Mouse (Mus musculus): ENCODE results near the gene Vtn. TPM values are rescaled to one million over a fixed set of nuclear protein-coding genes. Genes with fewer than 3 reads are reported as not detected.

Gene Vtn
- total RNA-seq, 1 experiment from 2014 or later, result not detected

DNA sequence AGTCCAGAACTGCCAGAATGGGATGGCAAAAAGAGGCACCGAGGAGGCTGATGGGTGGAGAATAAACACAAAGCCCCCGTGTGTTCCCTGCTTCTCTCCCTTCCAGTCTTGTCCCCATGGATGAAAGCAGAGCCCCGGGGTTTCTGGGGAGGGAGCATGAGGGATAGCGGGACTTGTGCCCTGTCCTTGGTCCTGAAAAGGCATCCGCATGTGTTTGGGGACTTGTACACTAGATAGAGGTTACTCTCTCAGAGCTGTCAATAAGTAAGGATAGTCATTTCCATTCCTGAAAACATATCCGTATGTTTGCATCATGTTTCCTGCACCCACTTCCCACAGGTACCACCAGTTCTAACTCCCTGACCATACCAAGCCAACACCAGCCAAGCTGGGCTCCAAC is 3.0 kb upstream of the Vtn start:
- ATAC-seq (ENCODE audit: extremely low read depth, insufficient number of reproducible peaks, low FRiP score, poor library complexity, severe bottlenecking), result no peak

DNA sequence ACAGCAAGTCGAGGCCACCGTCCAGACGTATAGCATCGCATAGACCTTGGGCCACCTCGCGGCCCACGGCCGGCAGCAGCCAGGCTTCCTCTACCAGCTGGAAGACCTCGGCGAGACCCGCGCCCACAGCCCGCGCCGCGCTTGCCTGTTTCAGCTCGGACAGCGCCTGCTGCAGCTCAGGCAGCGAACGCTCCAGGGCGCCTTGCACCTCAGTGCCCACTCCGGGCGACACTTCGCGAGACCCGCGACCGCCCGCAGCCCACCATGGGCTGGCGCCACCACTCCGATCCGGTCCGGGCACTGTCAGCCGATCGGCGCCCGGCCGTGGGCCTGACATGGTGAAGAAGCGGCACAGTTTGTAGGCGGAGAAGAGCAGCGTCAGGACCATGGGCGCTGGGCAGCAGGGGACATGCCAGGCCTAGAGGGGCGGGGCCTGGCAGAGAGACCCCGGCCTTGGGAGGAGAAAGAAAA is 1.8 kb upstream of the Vtn start:
- no peak for ATAC-seq (ENCODE audit: extremely low read depth, insufficient number of reproducible peaks, low FRiP score, poor library complexity, severe bottlenecking)

DNA sequence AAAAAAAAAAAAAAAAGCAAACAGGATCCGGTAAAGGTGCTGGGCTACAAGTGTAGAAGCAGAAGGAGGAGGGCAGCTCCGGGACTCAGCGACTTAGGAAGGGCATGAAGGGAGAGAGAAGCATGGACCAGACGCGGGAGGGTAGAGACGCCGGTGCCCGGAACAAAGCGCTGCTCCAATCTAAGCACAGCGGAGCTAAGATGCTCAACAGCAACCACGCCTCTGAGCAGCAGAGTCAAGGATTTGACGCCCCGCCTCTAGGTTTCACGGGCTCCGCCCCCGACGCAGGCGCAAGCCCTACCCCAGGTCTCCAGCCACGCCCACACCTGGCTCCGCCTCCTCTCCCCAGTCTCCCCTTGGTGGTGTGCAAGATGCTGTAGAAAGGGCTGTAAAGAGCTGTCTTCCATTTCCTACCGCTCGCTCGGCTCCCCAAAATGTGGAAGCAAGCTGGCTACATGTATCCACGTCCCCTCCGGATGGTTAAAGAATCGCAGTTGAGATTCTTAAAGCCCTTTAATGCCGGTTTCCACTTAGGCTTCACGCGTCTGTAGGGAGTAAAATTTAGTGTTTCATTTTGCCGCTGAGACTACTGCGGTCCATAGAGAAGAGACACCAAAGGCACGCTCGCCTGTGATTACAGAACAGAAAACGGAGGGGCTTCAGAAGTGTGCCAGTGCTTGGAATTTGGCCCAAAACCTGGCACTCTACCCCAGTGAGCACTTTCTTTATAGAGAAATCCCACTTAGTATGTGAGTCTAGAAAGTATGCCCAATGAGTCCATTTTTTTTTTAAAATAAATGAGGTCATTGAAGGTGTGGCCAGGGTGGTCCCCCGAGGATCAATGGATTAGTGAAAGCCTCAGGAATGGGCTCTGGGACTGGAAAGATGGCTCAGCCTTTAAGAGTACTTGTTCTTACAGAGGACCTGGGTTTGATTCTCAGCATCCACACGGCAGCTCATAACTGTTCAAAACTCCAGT is 1.1 kb upstream of the Vtn start, which contains the start of gene Sarm1:
Gene Sarm1 (minus strand): TSS at position 211 of the 979 bp plus-strand sequence.
- ATAC-seq (ENCODE audit: extremely low read depth, insufficient number of reproducible peaks, low FRiP score, poor library complexity, severe bottlenecking), result peak; percentile 94

DNA sequence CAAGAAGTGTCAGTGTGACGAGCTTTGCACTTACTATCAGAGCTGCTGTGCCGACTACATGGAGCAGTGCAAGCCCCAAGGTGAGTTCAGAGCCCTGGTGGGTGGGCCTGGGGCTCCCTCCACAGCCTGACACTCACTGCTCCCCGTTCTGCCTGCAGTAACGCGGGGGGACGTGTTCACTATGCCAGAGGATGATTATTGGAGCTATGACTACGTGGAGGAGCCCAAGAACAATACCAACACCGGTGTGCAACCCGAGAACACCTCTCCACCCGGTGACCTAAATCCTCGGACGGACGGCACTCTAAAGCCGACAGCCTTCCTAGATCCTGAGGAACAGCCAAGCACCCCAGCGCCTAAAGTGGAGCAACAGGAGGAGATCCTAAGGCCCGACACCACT is 652 bp downstream of the Vtn start:
- no peak for ATAC-seq (ENCODE audit: extremely low read depth, insufficient number of reproducible peaks, low FRiP score, poor library complexity, severe bottlenecking)

DNA sequence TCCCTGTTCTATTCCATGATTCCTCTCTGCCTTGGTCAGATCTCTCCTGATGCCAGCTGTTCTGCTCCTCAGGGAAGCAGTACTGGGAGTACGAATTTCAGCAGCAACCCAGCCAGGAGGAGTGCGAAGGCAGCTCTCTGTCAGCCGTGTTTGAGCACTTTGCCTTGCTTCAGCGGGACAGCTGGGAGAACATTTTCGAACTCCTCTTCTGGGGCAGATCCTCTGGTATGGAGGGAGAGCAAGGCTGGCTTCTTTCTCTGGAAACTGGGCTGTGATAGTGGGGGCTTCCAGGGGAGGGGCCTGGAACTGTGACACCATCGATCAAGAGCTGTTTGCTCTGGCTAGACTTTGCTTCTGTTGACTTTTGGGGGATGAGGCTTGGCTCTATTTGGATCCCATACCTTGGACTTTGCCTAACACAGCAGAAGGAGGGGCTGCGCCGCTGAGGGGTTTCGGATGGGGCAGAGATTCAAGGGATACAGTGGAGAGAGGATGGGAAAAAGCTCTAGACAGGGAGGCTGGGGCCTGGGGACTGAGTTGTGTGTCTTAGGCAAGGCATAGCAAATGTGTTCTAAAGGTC is 1.8 kb downstream of the Vtn start:
- ATAC-seq (ENCODE audit: extremely low read depth, insufficient number of reproducible peaks, low FRiP score, poor library complexity, severe bottlenecking), result no peak

DNA sequence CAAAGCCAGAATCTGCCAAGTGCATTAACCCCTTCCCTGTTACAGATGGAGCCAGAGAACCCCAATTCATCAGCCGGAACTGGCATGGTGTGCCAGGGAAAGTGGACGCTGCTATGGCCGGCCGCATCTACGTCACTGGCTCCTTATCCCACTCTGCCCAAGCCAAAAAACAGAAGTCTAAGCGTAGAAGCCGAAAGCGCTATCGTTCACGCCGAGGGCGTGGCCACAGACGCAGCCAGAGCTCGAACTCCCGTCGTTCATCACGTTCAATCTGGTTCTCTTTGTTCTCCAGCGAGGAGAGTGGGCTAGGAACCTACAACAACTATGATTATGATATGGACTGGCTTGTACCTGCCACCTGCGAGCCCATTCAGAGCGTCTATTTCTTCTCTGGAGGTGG is 2.6 kb downstream of the Vtn start:
- no peak for ATAC-seq (ENCODE audit: extremely low read depth, insufficient number of reproducible peaks, low FRiP score, poor library complexity, severe bottlenecking)

DNA sequence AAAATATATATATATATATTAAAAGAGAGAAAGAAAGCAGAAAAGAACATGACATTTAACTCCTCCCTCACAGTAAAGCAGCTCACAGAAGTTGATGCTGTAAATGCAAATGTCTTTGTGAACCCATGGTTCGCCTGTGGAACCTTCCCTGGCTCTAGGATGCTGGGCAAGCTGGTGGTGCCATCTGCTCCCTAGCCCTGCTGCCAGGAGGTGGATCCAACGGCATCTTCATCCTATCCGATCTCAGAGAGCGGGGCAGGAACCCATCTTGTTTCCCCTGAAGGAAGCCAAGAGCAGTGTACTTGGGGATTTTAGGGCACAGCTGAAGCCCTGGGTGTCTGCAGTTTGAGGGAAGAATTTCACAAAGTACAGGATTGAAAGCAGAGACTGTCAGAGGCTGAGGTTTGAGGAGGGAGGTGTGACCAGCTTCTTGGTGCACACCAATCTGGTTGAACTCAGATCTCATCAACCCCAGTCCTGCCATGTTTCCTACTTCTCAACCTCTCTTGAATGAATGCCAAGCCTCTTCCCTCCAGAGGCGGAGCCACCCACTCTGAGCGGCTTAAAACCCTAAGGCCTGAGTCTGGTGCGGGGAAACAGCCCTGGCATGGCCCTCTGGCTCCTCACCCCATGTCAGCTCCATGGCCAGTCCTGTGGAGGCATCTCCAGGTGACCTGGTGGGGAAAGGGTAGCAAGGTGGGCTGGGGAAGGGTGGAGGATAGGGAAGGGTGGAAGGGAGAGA is 4.2 kb downstream of the Vtn start, which contains the start of gene Sebox:
Gene Sebox (plus strand): TSS at position 539 of the 742 bp plus-strand sequence.
- no peak for ATAC-seq (ENCODE audit: extremely low read depth, insufficient number of reproducible peaks, low FRiP score, poor library complexity, severe bottlenecking)

DNA sequence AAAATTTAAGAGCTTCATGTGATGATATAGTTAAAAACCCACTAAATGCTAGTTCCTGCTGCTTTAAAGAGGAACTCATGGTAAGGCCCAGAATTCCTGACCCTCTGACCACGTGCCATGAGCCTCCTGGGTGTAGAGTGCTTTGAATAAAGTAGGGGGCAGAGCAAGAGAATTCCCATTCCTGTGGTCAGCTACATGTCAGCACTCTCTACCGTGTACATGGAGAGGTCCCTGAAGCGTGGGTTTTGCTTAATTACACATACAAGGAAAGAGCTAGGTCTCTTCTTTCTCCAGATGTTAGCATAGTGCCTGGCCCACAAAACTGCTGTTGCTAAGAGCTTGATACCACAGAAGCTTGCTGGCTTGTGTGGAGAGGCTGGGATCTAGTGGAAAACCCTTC is 6.5 kb downstream of the Vtn start:
- ATAC-seq (ENCODE audit: extremely low read depth, insufficient number of reproducible peaks, low FRiP score, poor library complexity, severe bottlenecking), result no peak

DNA sequence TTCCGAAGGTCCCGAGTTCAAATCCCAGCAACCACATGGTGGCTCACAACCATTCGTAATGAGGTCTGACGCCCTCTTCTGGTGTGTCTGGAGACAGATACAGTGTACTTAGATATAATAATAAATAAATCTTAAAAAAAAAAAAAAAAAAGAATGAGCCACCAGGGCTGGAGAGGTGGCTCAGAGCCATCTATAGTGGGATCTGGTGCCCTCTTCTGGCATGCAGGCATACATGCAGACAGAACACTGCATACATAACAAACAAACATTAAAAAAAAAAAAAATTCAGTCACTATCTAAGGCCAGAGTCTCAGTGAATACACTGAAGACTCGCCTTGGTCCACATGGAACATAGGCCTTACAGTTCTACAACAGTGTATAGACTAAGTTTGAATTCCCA is 10.3 kb downstream of the Vtn start:
- ATAC-seq (ENCODE audit: extremely low read depth, insufficient number of reproducible peaks, low FRiP score, poor library complexity, severe bottlenecking), result no peak

DNA sequence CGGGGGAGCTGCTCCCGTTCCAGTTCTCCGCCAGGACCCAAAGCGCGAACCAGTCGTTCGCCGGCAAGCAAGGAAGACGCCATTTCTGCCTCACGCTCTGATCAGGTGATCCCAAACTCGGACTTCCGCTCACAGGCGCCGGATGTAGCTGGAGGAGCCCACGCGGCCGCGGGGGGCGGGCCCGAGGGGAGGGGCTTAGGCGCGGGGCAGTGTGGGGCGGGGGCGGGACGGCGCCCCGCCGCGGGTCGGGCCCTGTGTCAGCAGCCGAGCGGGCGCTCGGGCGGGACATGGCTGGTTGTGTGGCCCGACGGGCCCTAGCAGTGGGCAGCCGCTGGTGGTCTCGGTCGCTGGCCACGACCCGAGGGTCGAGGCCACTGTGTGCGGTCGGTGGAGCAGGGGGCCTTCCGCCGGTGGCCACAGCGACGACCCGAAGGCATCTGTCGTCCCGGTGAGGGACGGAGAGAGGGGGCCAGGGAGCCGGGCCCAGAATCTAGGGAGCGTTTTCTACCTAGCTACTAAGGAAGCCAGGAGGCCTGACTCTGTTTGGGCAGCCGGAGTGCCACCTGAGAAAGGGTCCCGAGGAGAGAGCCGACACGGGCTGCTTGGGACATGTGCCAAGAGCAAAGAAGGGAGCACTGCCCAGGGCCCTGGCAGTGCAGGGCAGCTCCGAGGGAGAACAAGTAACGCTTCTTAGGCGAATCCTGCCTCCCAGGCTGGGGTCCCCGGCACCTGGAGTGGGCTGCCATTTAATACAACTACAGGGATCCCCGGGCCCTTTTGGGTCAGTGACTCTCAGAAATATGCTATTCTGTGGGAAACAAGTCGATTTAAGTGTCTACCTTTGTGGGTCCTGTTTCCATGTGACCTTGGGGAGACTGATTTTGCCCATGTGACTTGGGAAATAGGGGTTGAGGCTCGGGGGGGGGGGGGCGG is 13.4 kb downstream of the Vtn start, which contains the start of the genes Tmem199 and Poldip2:
Gene Tmem199 (minus strand): TSS at position 148 of the 933 bp plus-strand sequence.
Gene Poldip2 (plus strand): TSS at position 169 of the 933 bp plus-strand sequence.
- peak; percentile 91 for ATAC-seq (ENCODE audit: extremely low read depth, insufficient number of reproducible peaks, low FRiP score, poor library complexity, severe bottlenecking)

DNA sequence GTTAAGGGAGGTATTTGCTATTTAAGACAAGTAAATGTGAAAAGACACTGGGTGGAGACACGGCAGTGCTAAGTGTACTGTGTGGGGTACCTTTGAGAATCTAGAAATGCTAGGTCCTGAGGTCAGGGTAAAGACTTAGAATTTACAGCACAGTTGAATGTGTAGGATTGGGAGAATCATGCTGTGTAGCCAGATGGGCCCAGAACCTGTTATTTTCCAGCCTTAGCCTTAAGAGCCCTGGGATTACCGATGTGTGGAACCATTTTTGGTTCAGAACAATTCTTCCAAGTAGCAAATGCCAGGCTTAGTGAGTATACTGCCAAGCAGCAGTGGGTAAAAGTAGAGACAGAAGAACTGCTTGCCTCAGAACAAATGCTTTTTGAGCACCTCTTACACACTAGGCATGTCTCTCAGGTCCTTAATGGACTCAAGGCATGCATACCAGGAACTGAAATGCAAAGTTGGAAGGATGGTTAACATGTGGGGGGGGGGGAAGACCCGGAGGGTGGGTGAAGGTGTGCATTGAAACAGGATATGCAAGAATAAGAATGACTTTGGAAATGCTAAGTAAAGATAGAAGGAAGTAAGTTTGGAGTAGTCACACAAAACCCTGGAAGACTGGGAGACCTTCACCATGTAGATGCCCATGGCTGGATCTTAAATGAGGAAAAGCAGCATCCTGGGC is 14.4 kb downstream of the Vtn start:
- no peak for ATAC-seq (ENCODE audit: extremely low read depth, insufficient number of reproducible peaks, low FRiP score, poor library complexity, severe bottlenecking)

DNA sequence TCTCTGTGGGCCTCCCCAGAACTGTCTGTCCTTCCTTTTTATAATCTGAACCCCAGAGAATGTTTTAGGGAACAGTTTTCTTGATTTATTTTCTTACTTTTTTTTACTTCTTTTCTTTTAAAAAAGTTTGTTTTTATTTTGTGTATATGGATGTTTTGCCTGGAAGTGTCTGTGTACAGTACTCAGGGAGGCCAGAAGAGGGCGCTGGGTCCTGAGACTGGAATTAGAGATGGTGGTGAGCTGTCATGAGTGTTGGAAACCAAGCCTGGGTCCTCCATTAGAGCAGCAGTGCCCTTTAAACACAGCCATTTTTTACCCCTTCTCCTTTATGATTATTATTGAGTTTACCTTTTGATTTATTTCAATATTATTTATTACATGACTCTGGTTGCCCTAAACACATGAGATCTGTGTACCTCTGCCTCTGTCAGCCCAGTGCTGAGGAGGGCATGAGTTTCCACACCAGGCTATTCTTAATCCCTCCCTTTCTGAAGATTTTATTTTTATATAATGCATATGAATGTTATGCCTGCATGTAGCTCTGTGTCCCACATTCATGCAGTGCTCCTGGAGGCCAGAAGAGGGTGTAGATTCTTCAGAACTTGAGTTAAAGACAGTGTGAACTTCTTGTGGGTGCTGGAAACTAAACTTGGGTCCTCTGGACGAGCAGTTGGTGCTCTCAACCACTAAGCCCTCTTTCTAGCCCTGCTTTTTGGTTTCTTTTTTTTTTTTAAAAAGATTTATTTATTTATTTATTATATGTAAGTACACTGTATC is 16.8 kb downstream of the Vtn start:
- ATAC-seq (ENCODE audit: extremely low read depth, insufficient number of reproducible peaks, low FRiP score, poor library complexity, severe bottlenecking), result no peak

DNA sequence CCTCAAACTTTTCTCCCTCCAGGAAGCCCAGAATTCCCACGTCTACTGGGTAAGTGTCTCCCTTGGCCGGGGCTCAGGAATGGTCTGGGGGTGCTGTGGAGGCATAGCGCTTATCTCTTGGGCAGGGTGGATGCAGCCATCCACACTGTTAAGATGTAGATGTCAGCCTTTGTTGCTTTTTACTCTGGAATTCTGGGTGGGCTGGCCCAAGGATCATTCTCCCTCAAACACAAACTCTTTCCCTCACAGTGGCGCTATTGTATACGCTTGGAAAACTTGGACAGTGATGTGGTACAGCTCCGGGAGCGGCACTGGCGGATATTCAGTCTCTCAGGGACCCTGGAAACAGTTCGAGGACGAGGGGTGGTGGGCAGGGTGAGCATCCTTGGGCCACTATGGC is 20.0 kb downstream of the Vtn start:
- no peak for ATAC-seq (ENCODE audit: extremely low read depth, insufficient number of reproducible peaks, low FRiP score, poor library complexity, severe bottlenecking)

DNA sequence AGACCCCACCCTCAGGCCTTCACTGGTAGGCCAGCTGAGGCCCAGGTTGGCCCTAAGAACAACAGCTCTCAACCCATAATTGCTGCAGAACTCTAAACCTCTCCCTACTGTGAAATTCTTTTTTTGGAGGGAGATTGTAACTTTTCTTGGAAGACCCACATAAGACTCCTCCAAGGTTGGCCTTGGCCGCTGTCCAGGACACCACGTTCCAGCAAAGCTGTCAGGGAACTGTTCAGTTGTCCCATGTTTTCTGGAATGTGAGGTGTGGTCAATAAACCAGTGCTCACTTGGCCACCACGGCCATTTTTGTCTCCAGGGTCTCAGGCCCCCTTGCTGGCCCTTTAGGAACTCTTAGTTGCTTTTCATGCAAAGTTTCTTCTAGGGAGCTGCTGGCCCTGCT is 23.0 kb downstream of the Vtn start:
- ATAC-seq (ENCODE audit: extremely low read depth, insufficient number of reproducible peaks, low FRiP score, poor library complexity, severe bottlenecking), result no peak

DNA sequence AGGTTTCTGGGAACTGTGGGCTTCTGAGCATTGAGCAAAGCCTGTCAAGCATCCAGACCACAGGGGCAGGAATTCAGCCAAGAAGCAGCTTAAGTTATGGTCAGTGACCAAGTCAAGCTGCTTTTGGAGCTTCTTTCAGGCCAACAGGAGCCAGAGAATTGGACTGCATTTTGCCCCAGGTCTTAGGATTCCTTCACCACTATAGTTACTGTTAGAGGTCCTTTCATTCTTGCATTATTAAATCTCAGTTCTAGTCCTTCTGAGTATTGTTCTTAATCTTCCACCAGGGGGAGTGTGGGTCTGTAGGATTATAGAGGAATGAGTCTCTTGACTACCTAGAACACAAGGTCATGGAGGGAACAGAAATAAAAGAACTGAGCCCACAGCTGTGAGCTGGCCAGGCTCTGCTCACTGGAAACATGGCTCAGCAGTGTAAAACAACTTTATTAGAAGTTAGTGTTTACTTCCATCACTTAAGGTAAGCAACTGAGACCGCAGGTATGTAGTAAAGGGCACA is 23.6 kb downstream of the Vtn start:
- no peak for ATAC-seq (ENCODE audit: extremely low read depth, insufficient number of reproducible peaks, low FRiP score, poor library complexity, severe bottlenecking)

DNA sequence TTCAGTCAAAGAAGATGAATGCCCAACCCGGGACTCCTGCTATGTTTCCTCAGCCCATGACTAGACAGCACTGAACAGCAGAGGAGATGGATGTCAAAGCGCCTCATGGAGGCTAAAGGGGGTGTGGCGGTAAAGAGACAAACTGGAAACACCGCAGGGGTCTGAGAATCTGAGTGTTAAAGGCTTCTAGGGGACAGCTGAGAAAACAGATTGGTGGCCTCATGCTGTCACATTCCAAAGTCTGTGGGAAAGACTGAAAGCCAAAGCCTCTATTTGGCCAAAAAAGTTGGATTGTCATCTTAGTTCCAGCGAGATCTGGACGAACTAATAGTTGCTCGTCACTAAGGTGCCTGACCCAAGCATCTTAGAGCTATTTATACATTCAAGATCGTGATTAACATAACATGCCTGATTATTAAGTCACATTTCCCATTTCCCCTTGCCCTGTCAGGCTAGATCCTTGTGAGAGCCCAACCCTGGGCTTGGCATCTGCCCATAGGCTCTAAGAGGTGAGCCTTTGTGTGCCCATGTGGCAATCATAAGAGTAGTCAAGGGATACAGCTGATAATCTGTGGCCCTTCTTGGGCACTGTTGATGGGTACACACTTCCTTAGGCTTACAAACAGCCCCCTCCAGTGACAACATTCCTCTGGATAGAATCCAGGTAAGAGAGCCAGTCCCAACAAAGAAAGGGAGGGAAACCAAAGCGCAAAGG is 24.5 kb downstream of the Vtn start:
- no peak for ATAC-seq (ENCODE audit: extremely low read depth, insufficient number of reproducible peaks, low FRiP score, poor library complexity, severe bottlenecking)

Measured in neutrophil, adult 5-6 weeks (primary cell).